Mouse (Mus musculus): Measurements from ENCODE around the gene Zfp27. TPM values are rescaled to one million over a fixed set of nuclear protein-coding genes. Genes with fewer than 3 reads are reported as not detected.
A peak's percentile ranks its signal among the peaks of the same experiment; 100 is the strongest.
"Not testable (repeated sequence)": the region's sequence is repeated elsewhere in the genome, so short reads cannot be mapped to it uniquely, and the experiment has no call there.

Gene Zfp27
- total RNA-seq, 4 experiments from 2014 or later, result 8.4 to 9.3 (median 8.6) TPM

DNA sequence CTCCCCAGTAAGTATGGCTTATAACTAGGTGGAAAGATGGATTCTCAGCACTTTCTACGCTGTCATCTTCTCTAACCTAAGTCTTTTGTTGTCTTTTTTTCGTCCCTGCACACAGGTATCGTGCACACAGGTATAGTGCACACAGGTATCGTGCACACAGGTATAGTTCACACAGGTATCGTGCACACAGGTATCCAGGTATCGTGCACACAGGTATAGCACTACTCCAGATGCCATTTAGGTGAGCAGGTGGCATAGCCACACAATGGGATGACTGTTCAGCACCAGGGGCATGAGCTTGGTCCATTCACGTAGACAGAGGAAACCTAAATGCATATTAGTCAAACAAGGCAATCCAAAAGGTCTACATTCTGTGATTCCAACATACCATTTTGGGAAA lies 15.9 kb downstream of the Zfp27 start:
- DNase-seq (ENCODE audit: low spot score), result no peak

DNA sequence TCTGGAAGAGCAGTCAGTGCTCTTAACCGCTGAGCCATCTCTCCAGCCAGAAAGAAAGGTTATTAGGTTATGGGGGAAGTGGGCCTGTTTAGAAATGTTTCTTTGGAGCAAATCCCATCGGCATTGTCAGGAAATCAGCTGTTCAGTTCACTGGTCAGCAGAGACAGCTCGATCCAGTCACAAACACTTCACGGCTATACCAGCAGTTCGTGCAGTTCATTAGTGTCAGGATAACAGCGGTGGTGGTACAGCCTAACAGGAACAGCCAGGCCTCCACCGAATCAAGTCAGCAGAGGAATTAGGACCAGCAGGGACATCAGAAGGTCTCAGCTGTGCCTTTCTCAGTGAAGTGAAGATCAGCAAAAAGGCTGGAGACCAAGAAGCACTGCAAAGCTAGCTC lies 25.5 kb downstream of the Zfp27 start:
- no peak for DNase-seq (ENCODE audit: low spot score)

DNA sequence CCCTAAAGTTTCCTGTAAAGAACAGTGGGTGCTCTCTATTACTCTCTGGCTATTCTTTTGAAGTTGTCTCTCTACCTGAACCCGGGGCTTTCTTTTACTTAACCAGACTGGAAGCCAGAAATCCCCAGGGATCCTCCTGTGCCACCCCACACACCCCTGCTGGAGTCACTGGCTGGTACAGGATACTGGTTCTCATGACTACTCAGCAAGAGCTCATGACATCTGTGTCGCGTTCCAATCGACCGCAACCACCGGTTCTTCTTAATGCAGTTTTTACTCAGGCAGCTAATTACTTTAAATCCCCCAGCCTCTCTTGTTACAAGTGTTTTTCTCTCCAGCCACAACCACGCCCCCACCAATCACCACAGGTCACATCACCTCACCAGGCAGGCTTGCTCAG lies 26.3 kb downstream of the Zfp27 start:
- DNase-seq (ENCODE audit: low spot score), result no peak

- not testable (repeated sequence) for DNase-seq (ENCODE audit: low spot score)
Observed at GRCm38 (mm10) chr7:29877561-29877960, 28.8 kb downstream of the Zfp27 start.

- no peak for DNase-seq (ENCODE audit: low spot score)
Observed at GRCm38 (mm10) chr7:29874256-29874655, 32.1 kb downstream of the Zfp27 start.

DNA sequence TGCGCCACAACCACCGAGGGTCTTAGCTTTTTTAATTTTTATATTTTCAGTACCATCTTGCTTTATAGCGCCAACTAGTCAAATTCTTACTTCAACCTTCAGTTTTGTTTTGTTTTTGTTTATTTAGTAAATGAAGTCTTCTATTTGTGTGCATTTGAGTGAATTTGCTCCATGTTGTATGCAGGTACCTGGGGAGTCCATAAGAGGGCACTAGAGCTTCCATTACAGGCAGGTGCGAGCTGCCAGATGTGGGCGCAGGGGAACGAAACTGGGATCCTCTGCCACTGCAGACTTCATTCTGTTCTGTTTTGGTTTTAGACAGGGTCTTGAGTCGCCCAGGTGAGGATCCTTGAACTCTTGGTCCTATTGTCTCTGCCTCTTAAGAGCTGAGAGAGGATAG lies 44.7 kb downstream of the Zfp27 start:
- no peak for DNase-seq (ENCODE audit: low spot score)

GRCm38 (mm10) chr7:29859532-29860517 lies 46.5 kb downstream of the Zfp27 start, which contains the start of gene Zfp420:
Zfp420 (plus strand) TSS chr7:29859979.
- DNase-seq (ENCODE audit: low spot score), result peak; percentile 91

DNA sequence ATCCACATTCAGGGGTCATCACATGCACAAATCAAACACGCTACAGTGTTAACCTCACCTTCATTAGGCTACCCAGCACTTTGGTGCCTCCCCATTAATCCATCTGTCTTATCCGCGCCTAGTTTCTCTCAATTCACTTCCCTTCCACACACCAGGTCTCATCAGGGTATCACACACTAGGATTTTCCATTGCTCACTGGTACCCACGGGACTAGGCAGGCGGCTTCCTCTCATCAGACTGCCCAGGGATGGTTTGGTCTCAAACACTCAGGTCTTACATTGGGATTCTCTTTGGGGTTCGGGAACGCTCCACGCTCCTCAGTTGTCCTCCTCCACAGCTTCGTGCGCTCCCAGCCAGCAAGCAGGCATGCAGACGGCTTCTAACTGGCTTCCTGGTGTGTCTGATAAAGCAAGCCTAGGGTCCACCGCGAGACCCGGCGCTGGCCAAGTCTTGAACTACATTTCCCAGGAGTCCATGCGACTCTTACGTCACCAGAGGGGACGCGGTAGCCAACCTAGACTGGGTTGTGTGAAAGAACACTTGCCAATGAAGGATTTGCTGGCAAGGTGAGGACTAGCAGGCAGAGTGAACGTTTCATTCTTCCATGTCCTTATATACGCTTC lies 53.0 kb downstream of the Zfp27 start, which contains the start of gene Zfp940:
Zfp940 (minus strand) TSS at position 451 of the 624 bp plus-strand sequence.
- peak; percentile 82 for DNase-seq (ENCODE audit: low spot score)

GRCm38 (mm10) chr7:29852831-29853218 lies 53.5 kb downstream of the Zfp27 start:
- no peak for DNase-seq (ENCODE audit: low spot score)

DNA sequence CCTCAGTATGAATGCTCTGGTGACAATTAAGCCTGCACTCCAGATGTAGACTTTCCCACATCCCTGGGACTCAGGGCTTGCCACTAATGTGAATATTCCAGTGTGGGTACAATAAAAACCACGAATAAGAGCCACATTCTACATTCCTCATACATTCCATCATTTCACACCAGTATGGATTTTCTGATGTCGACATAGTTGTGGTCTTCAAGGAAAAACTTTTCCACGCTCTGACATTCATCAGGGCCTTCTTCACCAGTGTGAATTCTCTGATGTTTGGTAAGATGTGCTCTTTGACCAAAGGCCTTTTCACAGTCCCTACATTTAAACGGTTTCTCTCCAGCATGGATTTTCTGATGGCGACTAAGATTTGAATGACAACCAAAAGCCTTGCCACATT lies 61.8 kb downstream of the Zfp27 start:
- DNase-seq (ENCODE audit: low spot score), result no peak

Small RNAs within 50 kb of the gene (microRNA-seq; reads per million reads assigned to microRNA genes)
- not detected for gene Mir7668

Other genes with a start within 250 kb of the Zfp27 start
- not detected for gene Catsperg2, start 179.5 kb downstream of the Zfp27 start, total RNA-seq (2022)
- 10 to 100 TPM in 3 of 4 experiments, 1 to 10 TPM in 1; 9.9 to 12.2 (median 10.7) TPM for gene Zfp84, start 138.0 kb downstream of the Zfp27 start, total RNA-seq (2022)
- 1 to 10 TPM; 4.3 to 6.2 (median 5.1) TPM for gene Zfp30, start 122.6 kb downstream of the Zfp27 start, total RNA-seq (2022)
- 10 to 100 TPM in 3 of 4 experiments, 1 to 10 TPM in 1; 10.0 to 13.4 (median 11.8) TPM for gene Zfp790, start 90.5 kb downstream of the Zfp27 start, total RNA-seq (2022)
- gene Zfp940, start 52.9 kb downstream of the Zfp27 start, total RNA-seq (2022), result under 1 TPM; 0.33 to 0.72 (median 0.47) TPM
- gene Zfp420, start 46.6 kb downstream of the Zfp27 start, total RNA-seq (2022), result 1 to 10 TPM; 3.0 to 4.0 (median 3.8) TPM
- 1 to 10 TPM; 3.8 to 9.5 (median 6.4) TPM for gene Zfp383, start 1.7 kb upstream of the Zfp27 start, total RNA-seq (2022)
- gene Zfp74, start 47.5 kb upstream of the Zfp27 start, total RNA-seq (2022), result 1 to 10 TPM; 5.8 to 6.5 (median 6.0) TPM
- gene Zfp568, start 77.4 kb upstream of the Zfp27 start, total RNA-seq (2022), result 10 to 100 TPM; 16.9 to 27.9 (median 21.5) TPM
- gene Zfp14, start 144.8 kb upstream of the Zfp27 start, total RNA-seq (2022), result 1 to 10 TPM; 2.4 to 3.0 (median 2.6) TPM
- 1 to 10 TPM; 2.1 to 3.0 (median 2.6) TPM for gene Zfp82, start 166.3 kb upstream of the Zfp27 start, total RNA-seq (2022)
- gene Gm26920, start 183.8 kb upstream of the Zfp27 start, total RNA-seq (2022), result under 1 TPM in 1 of 4 experiments, not detected in 3; 0.28 TPM
- gene Zfp566, start 184.0 kb upstream of the Zfp27 start, total RNA-seq (2022), result 1 to 10 TPM in 3 of 4 experiments, under 1 TPM in 1; 0.82 to 1.8 (median 1.6) TPM
- gene Zfp260, start 188.2 kb upstream of the Zfp27 start, total RNA-seq (2022), result 10 to 100 TPM; 25.3 to 34.5 (median 31.3) TPM
- gene Zfp382, start 215.4 kb upstream of the Zfp27 start, total RNA-seq (2022), result 1 to 10 TPM; 1.5 to 4.3 (median 2.1) TPM

All from heart, adult 8-10 months (tissue).